Mouse (Mus musculus): Measurements from ENCODE around the gene Slc3a2.
"Not testable (repeated sequence)": the region's sequence is repeated elsewhere in the genome, so short reads cannot be mapped to it uniquely, and the experiment has no call there.

The Slc3a2 gene

DNA sequence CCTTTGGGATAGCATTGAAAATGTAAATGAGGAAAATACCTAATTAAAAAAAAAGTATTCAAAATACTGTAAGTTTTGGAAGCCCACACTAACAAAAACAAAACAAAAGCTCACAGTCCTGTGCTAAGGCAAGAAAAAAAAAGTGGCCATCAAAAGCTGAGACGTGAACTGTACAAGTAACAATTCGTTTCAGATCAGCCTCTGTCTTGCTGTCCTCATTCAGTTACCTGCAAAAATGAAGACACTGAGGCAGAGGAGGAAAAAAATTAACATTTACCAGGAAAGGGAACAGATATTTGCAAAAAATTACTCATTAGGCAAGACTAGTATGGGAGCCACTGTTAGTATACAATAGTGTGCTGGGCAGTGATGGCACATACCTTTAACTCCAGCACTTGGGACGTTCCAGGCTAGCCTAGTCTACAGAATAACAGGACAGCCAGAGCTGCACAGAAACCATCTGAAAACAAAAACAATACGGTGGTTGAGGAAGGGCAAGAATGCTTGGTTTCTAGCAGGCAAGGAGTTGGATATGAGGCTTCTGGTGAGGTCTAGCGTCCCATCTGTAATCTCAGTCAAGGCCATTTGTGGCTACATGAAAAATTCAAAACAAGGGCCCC, 4.4 kb upstream of the Slc3a2 start:
- DNase-seq (ENCODE audit: low spot score), result no peak

DNA sequence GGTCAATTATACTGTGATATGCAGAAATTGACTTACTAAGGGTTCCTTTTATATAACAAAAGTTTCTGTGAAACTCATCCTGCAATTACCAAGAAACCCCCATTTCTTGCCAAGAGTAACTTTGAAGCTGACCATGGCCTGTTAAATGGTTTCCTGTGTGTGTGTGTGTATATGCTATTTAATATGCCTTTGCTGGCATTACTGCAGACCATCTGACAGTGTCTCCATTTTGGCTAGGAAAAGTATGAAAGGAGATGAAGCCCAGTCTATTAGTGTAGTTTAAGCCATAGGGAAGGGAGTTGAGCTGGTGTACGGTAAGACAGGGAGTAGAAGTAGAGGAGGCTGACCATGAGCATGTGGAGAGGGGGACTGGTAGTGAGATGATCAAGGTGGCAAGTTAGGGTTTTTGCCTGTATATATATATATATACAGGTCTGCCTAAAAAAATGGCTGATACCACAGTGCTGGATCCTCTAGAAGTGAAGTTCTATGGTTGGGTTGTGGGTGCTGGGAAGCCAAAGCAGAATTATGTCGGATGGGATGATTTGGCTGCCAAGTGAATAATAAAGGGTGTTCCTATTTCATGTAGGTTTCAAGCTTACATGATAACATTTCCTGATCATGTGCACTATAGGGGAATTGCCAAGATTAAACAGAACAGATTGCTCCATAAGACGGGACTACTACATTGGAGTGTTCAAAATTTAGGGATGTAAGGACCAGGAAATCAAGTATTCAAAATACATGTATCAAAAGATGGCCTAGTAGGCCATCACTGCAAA, 3.6 kb upstream of the Slc3a2 start:
- DNase-seq (ENCODE audit: low spot score), result no peak

DNA sequence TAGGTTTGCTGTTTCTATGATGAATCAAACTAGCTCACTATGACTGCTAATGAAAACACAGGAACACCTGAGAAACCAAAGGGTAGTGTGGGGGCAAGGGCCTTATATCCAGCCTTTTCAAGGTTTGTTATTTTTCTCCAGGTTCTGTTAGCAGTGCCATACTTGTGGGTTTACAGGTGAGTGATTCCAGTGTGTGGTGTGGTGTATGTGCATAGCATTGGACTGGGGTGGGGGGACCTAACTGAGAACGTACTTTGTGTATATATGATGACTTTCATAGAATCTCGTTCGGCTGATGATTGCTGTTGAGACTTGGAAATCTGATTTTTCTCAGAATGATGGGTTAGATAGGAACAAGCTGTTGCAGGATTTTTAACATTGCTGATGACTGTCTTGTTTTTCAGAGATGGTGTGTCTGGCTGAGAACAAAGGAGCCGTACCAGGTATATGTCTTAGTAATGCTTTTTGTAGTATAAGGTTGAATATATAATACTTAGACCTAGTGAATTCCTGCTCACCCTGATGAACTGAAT, 2.0 kb upstream of the Slc3a2 start:
- DNase-seq (ENCODE audit: low spot score), result no peak

DNA sequence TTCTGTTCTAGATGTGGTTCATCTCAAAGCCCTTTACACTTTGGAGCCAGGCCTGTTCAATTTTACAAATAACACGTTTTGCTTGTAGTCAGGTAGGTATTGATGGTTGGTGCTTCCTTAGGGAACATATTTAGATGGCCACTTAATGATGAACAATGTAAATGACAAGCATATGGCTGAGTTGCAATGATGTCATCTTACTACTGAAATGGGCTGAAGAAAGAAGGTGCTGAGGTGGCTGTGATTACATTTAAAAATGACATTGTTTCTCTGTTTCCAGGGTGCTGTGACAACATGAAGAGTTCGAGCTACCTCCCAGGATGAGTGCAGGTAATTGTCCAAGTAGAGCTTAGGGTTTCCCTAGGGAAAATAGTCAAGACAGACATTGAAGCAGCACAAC, 1.2 kb upstream of the Slc3a2 start:
- DNase-seq (ENCODE audit: low spot score), result no peak

DNA sequence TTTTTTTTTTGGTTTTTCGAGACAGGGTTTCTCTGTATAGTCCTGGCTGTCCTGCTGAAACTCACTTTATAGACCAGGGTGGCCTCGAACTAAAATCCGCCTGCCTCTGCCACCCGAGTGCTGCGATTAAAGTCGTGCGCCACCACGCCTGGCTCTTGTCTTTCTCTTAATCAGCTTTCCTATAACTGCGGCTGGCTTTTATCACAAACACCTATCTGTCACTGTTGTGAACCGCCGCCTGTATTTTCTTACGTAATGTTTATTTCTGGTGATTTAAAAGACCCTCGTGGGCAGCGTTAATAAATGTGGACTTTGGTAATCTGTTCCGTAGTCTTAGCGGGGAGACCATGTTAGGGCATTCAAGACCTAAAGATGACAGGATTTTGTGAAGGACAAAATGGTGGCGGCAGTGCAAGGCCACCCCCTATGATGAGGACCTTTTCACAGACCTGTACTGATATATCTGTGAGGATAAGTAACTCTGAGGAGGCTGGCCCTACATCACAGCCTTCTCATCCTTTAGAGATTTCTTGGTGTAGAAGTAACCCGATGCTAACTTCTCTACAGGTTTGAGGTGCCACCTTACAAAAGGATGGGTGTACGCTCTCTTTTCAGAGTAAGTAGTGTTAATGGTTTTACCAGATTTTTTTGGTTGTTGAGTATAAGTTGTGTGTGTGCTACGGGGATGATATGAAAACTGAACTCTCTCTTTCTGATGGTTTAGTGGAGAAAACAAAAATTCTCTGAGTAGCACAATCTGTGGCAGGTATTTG, 591 bp upstream of the Slc3a2 start:
- no peak for DNase-seq (ENCODE audit: low spot score)

DNA sequence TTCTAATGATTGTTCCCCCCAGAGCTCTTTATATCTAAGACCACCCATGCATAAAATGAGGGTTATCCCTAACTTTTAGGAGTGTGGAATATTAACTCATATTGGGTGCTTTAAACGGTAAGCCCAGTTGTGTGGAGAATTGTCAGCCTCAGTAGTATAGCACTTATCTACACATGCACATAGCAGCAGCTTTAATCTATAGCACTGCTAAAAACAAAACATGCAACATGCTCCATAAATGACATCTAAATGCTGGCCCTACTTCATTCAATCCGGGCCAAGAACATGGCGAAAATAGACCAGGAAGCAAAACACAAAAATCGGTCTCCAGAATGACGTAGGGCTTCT, 636 bp downstream of the Slc3a2 start:
- no peak for DNase-seq (ENCODE audit: low spot score)

DNA sequence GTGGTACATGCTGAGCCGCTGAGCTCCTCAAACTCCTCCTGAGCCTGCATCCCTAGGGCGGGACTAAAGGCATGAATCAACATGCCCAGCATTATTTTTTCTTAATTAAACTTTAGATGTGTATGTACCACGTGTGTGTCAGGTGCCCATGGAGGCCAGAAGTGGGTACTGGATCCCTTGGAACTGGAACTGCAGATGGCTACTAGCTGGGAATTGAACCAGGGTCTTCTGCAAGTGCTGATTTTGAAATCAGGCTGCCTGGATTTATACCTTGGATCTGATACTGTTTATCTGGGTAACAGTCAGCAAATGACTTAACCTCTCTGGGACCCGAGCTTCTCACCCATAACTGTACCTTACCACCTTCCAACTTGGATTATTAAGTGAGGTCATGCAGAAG, 1.1 kb downstream of the Slc3a2 start:
- no peak for DNase-seq (ENCODE audit: low spot score)

DNA sequence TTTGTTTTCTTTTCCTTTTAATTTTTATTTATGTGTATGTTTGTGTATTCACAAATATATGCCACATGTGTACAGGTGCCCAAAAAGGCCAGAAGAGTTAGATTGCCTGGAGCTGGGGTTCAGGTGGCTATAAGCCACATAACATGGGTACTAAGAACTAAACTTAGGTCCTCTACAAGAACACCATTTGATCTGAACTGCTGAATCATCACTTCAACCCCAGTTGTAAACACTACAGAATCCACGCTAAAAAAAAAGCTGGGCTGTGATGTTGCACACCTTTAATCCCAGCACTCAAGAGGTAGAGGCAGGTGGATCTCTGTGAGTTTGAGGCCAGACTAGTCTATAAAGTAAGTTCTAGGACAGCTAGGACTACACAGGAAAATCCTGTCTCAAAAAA, 1.8 kb downstream of the Slc3a2 start:
- DNase-seq (ENCODE audit: low spot score), result no peak

DNA sequence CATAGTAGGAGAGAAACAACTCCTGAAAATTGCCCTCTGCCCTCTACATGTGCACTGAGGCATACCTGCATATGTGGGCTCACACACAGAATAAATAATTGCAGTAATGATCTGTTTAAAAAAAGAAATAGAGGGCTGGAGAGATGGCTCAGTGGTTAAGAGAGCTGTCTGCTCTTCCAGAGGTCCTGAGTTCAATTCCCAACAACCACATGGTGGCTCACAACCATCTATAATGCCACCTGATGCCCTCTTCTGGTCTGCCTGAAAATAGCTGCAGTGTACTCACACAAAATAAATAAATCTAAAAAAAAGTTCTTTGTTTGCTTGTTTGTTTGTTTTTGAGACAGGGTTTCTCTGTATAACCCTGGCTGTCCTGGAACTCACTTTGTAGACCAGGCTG, 4.1 kb downstream of the Slc3a2 start:
- not testable (repeated sequence) for DNase-seq (ENCODE audit: low spot score)

DNA sequence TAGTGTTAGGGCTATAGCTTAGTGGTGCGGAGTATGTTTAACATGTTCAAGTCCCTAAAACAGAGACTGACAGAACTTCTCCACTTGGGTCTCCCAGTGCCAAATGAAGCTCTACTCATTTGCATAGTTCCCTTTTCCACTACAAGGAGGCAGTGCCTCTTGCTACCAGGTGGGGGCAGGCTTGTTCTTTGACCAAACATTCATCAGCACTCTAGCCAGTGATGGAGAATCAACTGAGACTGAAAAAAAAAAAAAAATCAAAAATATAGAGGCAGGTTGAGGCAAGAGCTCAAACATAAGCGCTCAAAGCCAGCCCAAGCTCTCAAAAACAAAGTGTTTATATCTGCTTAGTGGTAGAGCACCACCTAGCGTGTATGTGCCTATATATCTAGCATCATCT, 4.8 kb downstream of the Slc3a2 start:
- no peak for DNase-seq (ENCODE audit: low spot score)

DNA sequence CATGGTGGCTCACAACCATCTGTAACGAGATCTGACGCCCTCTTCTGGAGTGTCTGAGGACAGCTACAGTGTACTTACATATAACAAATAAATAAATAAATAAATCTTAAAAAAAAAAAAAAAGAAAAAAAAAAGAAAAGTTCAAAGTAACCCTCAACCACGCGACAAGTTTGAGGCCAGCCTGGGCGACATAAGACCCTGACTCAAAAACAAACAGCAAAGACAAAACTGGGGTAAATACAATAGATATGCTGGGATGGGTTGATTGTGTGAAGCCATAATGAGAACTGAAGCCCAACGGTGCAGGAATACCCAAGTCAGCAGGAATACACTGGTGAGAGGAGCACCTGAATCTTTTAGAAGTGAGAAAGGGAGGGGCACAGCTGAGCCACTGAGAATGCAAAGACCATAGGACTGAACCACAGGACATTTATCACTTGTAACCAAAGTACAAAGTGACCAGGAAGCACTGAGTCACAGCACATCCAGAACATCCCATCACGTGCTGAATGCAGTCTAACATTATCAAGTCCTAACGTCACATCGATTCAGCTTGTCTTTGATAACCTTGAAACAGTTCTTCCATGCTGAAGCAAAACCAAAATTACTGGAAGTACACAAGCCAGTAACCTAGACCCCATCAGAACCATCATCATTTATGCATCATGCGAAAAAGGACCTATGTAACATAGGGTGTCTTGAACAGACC, 6.2 kb downstream of the Slc3a2 start:
- DNase-seq (ENCODE audit: low spot score), result no peak

DNA sequence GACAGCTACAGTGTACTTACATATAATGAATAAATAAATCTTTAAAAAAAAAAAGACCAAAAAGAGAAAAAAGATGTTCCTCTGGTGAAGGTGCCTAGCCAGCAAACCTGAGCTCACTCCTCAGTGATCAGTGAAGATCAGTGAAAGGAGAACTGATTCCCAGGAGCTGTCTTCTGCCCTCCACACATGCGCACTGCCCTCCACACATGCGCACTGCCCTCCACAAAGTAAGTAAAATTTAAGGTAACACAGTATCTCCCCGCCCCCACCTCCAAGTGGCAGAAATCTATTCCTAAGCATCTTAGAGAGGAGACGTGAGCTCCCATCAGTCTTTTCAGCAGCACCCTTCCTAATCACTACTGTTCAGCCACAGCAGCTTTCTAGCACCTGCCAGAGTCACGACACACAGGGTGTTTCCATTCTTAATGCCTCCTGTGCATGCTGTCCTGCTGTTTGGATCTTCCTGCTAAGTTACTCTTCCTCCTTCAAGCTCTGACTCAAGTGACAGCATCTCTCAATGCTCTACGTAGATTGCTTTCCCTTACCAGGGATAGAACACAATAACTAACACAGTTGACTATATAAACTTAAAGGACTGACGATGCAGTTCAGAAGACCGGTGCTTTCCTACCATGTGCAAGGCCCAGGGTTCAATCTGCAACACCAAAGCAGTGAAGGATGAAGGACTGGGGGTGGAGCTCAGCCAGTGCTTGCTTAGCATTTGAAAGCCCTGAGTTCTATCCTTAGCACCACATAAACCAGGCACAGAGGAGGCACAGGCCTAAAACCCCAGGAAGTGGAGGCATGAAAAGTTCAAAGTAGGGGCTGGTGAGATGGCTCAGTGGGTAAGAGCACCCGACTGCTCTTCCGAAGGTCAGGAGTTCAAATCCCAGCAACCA, 7.1 kb downstream of the Slc3a2 start:
- DNase-seq (ENCODE audit: low spot score), result no peak

DNA sequence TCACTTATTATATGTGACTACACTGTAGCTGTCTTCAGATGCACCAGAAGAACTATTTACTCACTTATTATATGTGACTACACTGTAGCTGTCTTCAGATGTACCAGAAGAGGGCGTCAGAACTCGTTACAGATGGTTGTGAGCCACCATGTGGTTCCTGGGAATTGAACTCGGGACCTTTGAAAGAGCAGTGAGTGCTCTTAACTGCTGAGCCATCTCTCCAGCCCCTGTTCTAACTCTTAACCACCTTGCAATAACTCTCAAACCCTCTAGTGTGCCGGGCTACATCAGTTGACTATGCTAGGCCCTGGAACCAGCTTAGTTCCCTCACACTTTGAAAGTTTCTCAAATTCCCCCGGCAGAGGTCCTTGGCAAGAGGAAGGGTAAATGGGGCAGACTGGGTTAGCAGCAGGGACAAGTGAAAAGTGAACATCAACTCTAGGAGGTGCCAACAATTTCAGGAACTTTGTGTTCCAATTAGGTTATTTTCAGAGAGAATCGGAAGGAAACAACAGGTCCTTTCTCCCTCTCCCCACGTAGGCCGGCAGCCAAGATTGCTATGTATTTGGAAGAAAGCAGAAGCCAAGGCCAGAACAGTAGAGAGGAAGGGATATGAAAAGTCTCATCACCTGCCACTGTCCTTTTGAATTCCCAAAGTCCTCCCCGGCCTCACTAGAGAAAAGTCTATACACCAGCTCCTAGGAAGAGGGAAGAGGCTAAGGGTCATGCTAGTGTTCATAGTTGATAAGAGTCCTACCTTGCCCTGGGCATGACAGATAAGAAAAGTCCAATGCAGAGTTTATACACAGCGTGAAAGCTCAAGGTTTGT, 8.3 kb downstream of the Slc3a2 start:
- no peak for DNase-seq (ENCODE audit: low spot score)

DNA sequence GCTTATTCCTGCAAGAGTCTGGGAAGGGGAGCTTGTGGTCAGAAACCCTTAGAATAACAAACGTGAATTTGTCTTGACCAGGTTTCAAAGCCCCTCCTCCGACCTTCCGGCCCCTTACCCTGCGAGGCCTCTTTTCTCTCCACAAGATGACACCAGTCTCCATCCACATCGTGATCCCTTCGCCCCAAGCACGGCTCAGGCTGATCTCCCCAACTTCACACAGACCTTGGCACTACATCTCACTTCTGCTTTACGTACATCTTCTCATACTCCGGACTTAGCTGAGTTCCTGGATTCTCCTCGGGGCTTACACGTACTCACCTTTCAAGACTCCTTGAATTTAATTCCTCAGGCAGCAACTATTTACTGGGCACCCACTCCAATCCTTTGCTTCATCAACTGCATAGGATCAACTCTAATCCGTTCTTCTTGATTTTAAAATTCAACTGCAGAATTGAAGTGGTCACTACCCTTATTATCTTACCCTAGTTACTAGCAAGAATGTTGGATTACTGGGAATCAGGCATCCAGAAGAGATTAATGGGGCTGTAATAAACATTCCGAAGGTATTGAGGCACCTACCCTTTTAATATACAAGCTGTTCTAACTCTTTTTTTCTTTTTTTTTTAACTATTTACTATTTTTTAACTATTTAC, 9.0 kb downstream of the Slc3a2 start:
- no peak for DNase-seq (ENCODE audit: low spot score)

DNA sequence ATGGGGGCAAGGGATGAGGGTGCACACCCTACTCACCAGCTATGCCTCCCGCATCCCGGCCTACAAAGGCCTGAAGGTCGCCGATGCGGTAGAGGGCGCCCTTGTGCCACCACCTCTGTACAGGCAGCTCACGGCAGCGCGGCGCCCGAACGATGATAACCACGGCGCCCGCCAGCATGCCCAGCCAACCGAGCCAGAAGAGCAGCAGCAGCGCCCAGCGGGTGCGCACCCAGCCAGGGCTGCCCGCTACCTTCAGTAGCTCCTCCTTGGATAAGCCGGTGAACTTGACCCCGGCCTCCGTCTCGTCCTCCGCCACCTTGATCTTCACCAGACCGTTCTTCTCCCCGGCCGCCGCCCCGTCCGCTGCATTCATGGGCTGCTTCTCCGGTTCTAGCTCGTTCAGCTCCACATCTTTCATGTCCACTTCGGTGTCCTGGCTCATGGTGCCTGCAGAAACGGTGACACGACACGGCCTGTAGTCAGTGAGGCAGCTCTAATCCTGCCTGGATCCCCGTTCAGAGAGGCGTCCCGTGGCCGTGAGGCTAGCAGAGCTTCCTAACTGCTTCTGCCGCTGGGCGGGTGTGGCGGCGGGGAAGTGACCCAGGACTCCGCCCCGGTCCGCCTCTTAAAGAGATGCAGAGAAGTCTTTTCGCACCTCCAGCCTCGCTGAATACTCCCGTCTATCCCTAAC, 9.7 kb downstream of the Slc3a2 start:
- peak; percentile 91 for DNase-seq (ENCODE audit: low spot score)

DNA sequence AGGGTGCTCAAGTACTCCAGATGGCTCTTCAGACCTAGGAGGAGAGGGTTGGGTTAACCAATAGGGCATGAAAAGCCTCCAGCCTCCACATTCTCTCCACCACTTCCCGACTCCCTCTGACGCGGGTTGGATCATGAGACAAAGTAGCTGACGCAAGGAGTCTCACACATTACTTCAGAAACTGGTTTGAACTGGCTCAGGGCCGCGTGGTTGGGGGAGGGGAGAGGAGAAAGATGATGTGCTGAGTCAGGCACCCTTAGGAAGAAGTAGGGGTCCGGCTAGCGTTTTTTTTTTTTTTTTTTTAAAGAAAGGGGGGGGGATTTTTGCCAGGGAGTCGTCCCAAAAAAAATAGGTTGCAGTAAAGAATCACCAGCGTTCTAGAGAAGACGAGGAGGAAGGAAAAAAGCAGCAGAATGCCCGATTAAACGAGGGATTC, 10.3 kb downstream of the Slc3a2 start:
- DNase-seq (ENCODE audit: low spot score), result no peak

DNA sequence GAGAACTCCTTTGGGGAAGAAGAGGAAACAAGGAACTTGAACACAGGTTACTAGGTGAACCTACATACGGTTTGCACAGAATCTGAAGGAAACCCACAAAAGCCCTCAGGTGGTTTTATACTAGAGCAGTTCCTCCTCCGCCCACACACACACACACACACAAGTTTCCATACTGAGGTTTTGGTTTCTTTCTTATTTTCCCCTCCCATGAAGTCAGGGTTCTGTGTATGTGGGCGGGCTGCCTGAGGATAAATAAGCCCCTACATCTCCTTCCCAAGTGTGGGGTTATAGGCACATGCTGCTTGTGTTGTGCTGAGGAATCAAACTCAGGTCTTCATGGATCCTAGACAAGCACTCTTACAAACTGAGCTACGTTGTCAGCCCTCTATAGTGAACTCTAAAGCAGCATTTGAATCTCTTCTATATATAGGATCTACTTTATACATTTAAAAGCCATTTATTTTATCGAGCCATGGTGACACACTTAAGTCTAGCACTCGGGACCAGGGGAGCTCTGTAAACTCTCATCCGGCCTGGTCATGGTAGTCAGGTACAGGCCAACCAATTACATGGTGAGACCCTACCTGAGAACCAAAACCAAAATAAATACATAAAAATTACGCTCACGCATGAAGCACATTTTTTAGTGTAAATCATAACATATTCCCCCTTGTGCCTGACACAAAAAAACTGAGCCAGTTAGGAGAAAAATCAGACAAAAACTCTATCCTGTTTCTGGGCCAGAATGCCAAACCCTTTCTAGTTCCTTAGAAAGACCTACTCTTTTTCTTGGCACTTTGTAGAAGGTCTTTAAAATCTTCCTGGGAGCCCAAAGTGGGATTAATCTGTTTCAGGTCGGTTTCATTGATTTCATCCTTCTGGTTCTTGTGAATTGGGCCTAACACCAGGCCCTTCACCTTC, 11.0 kb downstream of the Slc3a2 start:
- no peak for DNase-seq (ENCODE audit: low spot score)

DNA sequence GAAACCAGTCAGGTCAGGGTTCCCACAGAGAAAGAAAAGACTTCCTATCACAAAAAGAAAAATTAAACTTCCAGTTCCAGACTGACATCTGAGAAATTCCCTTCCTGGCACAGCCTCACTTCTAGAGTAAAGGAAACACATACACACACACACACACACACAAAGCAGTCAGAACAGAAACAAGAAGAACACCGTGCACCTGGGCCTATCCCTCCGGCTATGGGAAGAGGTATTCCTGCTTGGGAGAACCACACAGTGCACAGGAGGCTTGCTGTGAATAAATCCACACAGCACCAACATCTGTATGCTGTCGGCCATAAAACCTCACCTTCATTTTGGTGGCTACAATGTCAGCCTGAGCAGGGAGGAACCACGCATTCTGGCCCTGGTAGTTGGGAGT, 11.7 kb downstream of the Slc3a2 start:
- DNase-seq (ENCODE audit: low spot score), result no peak

Measured in layer of hippocampus, adult 9-10 months (tissue).